Mouse (Mus musculus) bone marrow macrophage, adult 2 months (primary cell): ENCODE data around the gene Rpl9-ps6.

Source experiments
- CTCF ChIP-seq: IDR thresholded peaks from 2 replicates; pipeline ENCODE4 v1.5.1; 2012; ENCODE audit warnings: low read depth, mild to moderate bottlenecking, low read length, moderate library complexity
- POLR2A ChIP-seq: IDR thresholded peaks from 2 replicates; pipeline ENCODE4 v1.6.1; 2012; ENCODE audit warnings: mild to moderate bottlenecking, low read depth, low read length, borderline replicate concordance

DNA sequence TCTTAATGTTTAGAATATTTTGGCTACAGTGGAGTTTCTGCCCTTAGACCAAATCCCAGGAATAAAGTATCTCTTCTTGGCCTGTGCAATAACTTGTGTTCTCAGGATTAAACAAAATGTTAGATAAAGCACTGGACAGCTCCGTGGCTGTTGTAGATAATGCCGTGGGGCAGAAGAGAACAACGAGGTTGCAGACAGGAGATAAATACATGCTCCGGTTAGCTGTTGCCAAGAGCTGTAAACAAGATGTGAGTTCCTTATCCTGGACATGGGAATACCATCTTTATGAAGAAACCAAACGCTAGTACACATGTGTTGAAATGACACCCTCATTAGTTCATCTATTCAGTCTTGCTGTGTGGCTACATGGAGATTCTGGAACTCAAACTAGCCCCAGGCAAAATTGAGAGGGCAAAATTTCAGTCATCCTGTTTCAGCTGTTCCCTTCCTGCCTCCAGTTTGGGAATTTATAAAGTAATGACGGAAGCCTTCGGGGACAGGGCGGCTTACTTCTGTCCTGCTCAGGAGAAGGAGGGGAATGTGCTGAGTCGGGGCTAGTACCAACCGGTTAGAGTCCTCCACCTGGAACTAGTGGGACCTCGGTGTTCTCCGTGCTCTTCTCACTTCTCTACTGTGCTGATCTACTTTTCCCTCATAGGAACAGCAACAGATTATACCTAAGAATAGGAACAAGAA lies 9.8 kb upstream of the Rpl9-ps6 start:
- TF ChIP-seq POLR2A (no peak), CTCF (no peak)
